ENCODE assay signal across 23 mouse cellular contexts in genomic region chrX:53236404-53236803, GRCm38 (mm10). TPM values are rescaled to one million over a fixed set of nuclear protein-coding genes. Genes with fewer than 3 reads are reported as not detected.
"Had no signal": no experiment of that assay in that cellular context is flagged by ENCODE, and none has a peak within 500 bp of the region (broad histone marks: within the 10 kb centered on the region; RNA-seq: fewer than 3 reads in every experiment).

No protein-coding gene starts in this region.

- H3K4me1 ChIP-seq: midbrain, embryonic 13.5 days; neural tube, embryonic 15.5 days had no signal

- H3K9ac ChIP-seq: limb, embryonic 12.5 days; lung, embryonic 15.5 days; midbrain, embryonic 13.5 days; neural tube, embryonic 15.5 days had no signal

- H3K4me3 ChIP-seq: left cerebral cortex, adult 2 months; limb, embryonic 12.5 days; lung, embryonic 15.5 days; midbrain, embryonic 13.5 days; myocyte; neural tube, embryonic 15.5 days had no signal

- DNase-seq: kidney, adult 18-20 months; kidney, postnatal 10 days; lung, postnatal 14 days; right cerebral cortex, adult 18-20 months; right cerebral cortex, postnatal 25 days; thymus, adult 2 months; thymus, postnatal 36 days had no signal

- ATAC-seq: midbrain, embryonic 13.5 days had no signal

- H3K27me3 ChIP-seq: limb, embryonic 12.5 days; lung, embryonic 15.5 days; midbrain, embryonic 13.5 days; neural tube, embryonic 15.5 days had no signal

- H3K36me3 ChIP-seq: limb, embryonic 12.5 days; lung, embryonic 15.5 days; midbrain, embryonic 13.5 days; neural tube, embryonic 15.5 days had no signal

- H3K27ac ChIP-seq: left cerebral cortex, adult 2 months; lung, embryonic 15.5 days; macrophage; midbrain, embryonic 13.5 days; neural tube, embryonic 15.5 days; stomach, postnatal 0 days had no signal

- H3K4me2 ChIP-seq: limb, embryonic 12.5 days; lung, embryonic 15.5 days; midbrain, embryonic 13.5 days; neural tube, embryonic 15.5 days had no signal

- H3K9me3 ChIP-seq: limb, embryonic 12.5 days; lung, embryonic 15.5 days; midbrain, embryonic 13.5 days; neural tube, embryonic 15.5 days had no signal

RNA-seq across cellular contexts. Expression of gene Plac1, which starts 3.5 kb away (rescaled TPM):
- total RNA-seq: layer of hippocampus, postnatal 25 days; left cerebral cortex, adult 2 months; left cerebral cortex, postnatal 25 days; liver, adult 2 months had no signal
- polyA plus RNA-seq: large intestine, adult 2 months; liver, adult 2 months; macrophage; small intestine, adult 2 months had no signal

RNA-seq across cellular contexts. Expression of gene Fam122c, which starts 36.8 kb away (rescaled TPM):
- total RNA-seq: layer of hippocampus, postnatal 25 days; left cerebral cortex, adult 2 months; left cerebral cortex, postnatal 25 days; liver, adult 2 months had no signal
- polyA plus RNA-seq: intestine, embryonic 14.5 days; kidney, embryonic 14.5 days; large intestine, adult 2 months; limb, embryonic 12.5 days; liver, adult 2 months; lung, embryonic 15.5 days; macrophage; midbrain, embryonic 13.5 days; myocyte; neural tube, embryonic 11.5 days; neural tube, embryonic 15.5 days; small intestine, adult 2 months; stomach, postnatal 0 days; thymus, adult 2 months had no signal
